Mouse (Mus musculus) thymus, postnatal 4 days (tissue): ENCODE results near the gene Csn1s2a.
"Not testable (repeated sequence)": the region's sequence is repeated elsewhere in the genome, so short reads cannot be mapped to it uniquely, and the experiment has no call there.

Source experiments
- DNase-seq: peaks from one replicate; pipeline ENCODE4 v3.0.0; 2021

The Csn1s2a gene

GRCm38 (mm10) chr5:87774267-87774666 lies at the start of gene Csn1s2a:
Gene Csn1s2a, plus strand, starts transcription at chr5:87774567.
- no peak for DNase-seq

DNA sequence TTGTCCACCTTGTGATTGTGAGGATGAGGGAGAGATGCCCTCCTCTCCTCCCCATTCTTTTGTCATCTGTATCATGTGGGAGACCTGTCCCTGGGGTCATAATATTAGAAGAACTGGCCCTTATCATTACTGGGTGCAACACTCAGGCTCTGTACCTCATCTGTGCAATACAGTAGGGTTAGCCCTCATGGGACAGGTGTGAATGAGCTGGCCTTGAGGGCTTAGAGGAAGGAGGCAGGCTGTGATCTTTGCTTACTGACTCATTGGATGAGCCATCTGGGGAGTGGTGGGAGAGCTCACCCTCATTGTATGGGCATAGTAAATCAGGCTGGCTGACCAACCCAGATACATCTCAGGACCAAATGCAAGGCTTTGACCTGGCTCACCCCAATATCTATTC lies 39.5 kb upstream of the Csn1s2a start:
- no peak for DNase-seq

DNA sequence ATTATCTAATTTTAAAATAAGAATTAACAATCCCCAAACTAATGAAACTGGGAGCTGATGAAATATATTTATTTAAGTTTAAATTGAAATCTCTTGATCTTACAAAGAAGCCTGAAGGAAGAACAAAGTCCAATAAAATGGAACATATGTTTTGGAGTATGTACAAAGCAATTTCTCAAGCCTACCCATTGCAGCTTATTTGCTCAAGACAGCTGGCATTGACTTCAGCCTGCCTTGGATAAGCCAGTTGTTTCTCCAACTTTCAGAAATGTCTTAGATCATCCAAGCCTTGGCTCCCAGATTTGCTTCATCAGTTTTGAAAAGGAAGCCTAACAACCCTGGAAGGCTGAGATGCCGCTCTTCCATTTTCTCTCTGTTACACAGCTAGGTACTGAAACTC lies 20.9 kb upstream of the Csn1s2a start:
- no peak for DNase-seq

GRCm38 (mm10) chr5:87764546-87764945 lies 9.8 kb upstream of the Csn1s2a start:
- DNase-seq: no peak

DNA sequence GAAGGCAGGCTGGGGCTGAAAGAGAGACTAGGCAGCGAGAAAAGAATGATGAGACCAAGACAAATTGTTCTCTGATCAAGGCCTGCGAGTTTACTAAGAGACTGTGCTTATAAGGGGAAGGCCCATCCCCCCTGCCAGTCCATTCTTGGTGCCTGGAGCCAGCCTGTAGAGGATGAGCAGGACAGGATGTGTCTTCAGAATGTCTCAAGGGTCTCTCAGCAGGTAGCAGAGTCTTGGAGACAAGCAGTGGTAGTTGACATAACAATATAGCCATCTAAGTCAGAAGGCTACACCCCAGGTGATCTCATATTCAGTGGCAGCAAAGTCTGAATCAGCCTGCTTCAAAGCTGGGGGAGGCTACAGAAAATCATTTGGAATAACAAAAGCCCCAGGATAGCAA lies 2.2 kb upstream of the Csn1s2a start:
- DNase-seq: not testable (repeated sequence)

DNA sequence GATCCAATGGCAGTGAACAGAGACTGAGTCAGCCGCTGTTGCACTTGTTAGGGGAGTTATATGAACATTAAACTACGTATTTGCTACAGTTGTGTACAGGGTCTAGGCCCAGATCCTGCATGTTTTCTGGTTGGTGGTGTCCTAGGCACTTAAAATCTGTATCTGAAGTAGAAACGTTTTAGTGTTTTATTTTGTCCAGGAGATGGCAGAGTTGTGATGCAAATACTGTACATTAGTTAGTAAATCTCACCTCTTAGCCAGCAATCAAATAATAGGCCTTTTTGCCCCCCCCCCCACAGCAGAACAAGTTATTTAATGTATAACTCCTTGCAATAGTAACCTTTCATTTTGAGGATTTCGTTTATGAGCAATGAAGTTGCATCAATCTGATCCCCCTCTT lies 8.4 kb downstream of the Csn1s2a start:
- DNase-seq: no peak

GRCm38 (mm10) chr5:87807782-87808181 lies 33.4 kb downstream of the Csn1s2a start, which contains the start of gene Csn1s2b:
Gene Csn1s2b, plus strand, starts transcription at chr5:87808082.
- no peak for DNase-seq

DNA sequence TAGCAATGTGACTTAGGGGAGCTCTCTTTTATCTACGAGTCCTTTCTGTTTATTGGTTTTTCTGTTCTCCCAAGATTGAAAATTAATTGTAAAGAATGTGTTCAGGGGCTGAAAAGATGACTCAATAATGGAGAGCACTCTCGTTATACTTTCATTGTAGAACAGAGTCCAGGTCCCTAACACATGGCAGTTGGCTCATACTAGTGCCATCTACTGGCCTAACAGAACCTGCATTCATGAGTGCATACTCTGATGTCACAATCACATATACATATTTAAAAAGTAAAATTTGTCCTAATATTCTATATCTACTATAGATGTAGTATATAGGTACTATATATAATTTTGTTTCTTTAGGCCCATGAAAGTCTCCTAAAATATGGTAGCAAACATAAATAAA lies 34.9 kb downstream of the Csn1s2a start:
- no peak for DNase-seq

- DNase-seq: no peak
Observed at GRCm38 (mm10) chr5:87825386-87825785, 51.0 kb downstream of the Csn1s2a start, which contains the start of gene Prr27. Gene Prr27, plus strand, starts transcription at chr5:87825686.
